Mouse (Mus musculus): ENCODE data around the gene Lysmd2.
A peak's percentile ranks its signal among the peaks of the same experiment; 100 is the strongest.

DNA sequence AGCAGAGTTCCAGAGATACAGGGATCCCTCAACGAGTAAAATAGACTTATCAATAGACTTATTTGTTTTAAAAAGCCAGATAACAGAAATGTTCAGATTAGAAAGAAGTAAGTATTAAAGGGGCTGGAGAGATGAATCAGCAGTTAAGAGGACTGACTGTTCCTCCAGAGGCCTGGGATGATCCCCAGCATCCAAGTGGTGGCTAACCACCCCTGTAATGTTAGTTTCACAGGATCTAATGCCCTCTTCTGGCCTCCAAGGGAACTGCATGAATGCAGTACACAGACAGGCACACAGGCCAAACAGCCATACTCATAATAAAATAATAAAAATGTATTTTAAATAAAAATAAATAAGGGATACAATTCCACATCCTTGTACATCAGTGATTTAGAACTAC is 7.4 kb downstream of the Lysmd2 start:
- TF ChIP-seq CTCF (IDR thresholded peaks at IDR 0.05 in 2 of 3, conservative IDR thresholded peaks at IDR 0.05 in 1 of 3; ENCODE audit: control insufficient read depth in 1 of 3, insufficient read depth in 1 of 3, low read depth in 2 of 3, low read length in 3 of 3, poor library complexity in 1 of 3, severe bottlenecking in 1 of 3) (peak in 1 of 3 experiments; percentile 16; a peak in 1 of 6 replicates), SMC3 (IDR thresholded peaks at IDR 0.05; ENCODE audit: low read depth, low read length) (no peak)

All from MEL (cell line).